Mouse (Mus musculus): Measurements from ENCODE around the gene Ttk. TPM values are rescaled to one million over a fixed set of nuclear protein-coding genes. Genes with fewer than 3 reads are reported as not detected.

Gene Ttk
- total and polyA plus RNA-seq, 2 experiments from 2014 or later, result 1.5 to 2.1 TPM

GRCm38 (mm10) chr9:83905820-83906219, 71.3 kb downstream of the Ttk start:
- ATAC-seq (ENCODE audit: low FRiP score) (no peak), DNase-seq (ENCODE audit: low spot score) (no peak)
- Histone ChIP-seq H3K27ac (ENCODE audit: low read depth, low read length) (no peak overlapping the region), H3K9ac (replicated peaks; ENCODE audit: low read length, poor library complexity, severe bottlenecking) (no peak overlapping the region), H3K4me1 (ENCODE audit: insufficient read depth, low read length) (no peaks in the 10 kb centered on the region), H3K4me2 (ENCODE audit: low read depth, low read length, poor library complexity, severe bottlenecking) (no peak overlapping the region), H3K4me3 (ENCODE audit: low read depth, low read length) (no peak overlapping the region), H3K36me3 (ENCODE audit: insufficient read depth, low read length) (no peaks in the 10 kb centered on the region), H3K27me3 (ENCODE audit: insufficient read depth, low read length) (no peaks in the 10 kb centered on the region), H3K9me3 (ENCODE audit: low read length) (no peaks in the 10 kb centered on the region)
- WGBS, result 76% methylated on average over 4 of the region's 4 CpGs
- TF ChIP-seq CTCF (IDR thresholded peaks at IDR 0.05), result peak; percentile 47

GRCm38 (mm10) chr9:83907017-83907416, 72.5 kb downstream of the Ttk start:
- Histone ChIP-seq H3K27me3 (ENCODE audit: insufficient read depth, low read length) (no peaks in the 10 kb centered on the region), H3K4me2 (ENCODE audit: low read depth, low read length, poor library complexity, severe bottlenecking) (no peak overlapping the region), H3K36me3 (ENCODE audit: insufficient read depth, low read length) (no peaks in the 10 kb centered on the region), H3K4me1 (ENCODE audit: insufficient read depth, low read length) (no peaks in the 10 kb centered on the region), H3K4me3 (ENCODE audit: low read depth, low read length) (no peak overlapping the region), H3K27ac (ENCODE audit: low read depth, low read length) (no peak overlapping the region), H3K9me3 (ENCODE audit: low read length) (no peaks in the 10 kb centered on the region), H3K9ac (replicated peaks; ENCODE audit: low read length, poor library complexity, severe bottlenecking) (no peak overlapping the region)
- no peak for TF ChIP-seq CTCF (IDR thresholded peaks at IDR 0.05)
- ATAC-seq (ENCODE audit: low FRiP score) (no peak), DNase-seq (ENCODE audit: low spot score) (no peak)
- 76% methylated on average over 3 of the region's 3 CpGs for WGBS

GRCm38 (mm10) chr9:83909836-83910235, 75.3 kb downstream of the Ttk start:
- no peak overlapping the region for H3K4me3 ChIP-seq (ENCODE audit: low read depth, low read length)
- DNase-seq (ENCODE audit: low spot score) (no peak), ATAC-seq (ENCODE audit: low FRiP score) (no peak)
- no peaks in the 10 kb centered on the region for H3K4me1 ChIP-seq (ENCODE audit: insufficient read depth, low read length)
- no peak for TF ChIP-seq CTCF (IDR thresholded peaks at IDR 0.05)
- H3K9me3 ChIP-seq (ENCODE audit: low read length), result no peaks in the 10 kb centered on the region
- no peaks in the 10 kb centered on the region for H3K36me3 ChIP-seq (ENCODE audit: insufficient read depth, low read length)
- H3K27me3 ChIP-seq (ENCODE audit: insufficient read depth, low read length), result no peaks in the 10 kb centered on the region
- 95% methylated on average over 2 of the region's 2 CpGs for WGBS
- H3K9ac ChIP-seq (replicated peaks; ENCODE audit: low read length, poor library complexity, severe bottlenecking), result no peak overlapping the region
- H3K27ac ChIP-seq (ENCODE audit: low read depth, low read length), result no peak overlapping the region
- no peak overlapping the region for H3K4me2 ChIP-seq (ENCODE audit: low read depth, low read length, poor library complexity, severe bottlenecking)

- Histone ChIP-seq H3K27me3 (ENCODE audit: insufficient read depth, low read length) (no peaks in the 10 kb centered on the region), H3K9me3 (ENCODE audit: low read length) (no peaks in the 10 kb centered on the region), H3K27ac (ENCODE audit: low read depth, low read length) (no peak overlapping the region), H3K4me2 (ENCODE audit: low read depth, low read length, poor library complexity, severe bottlenecking) (no peak overlapping the region), H3K4me1 (ENCODE audit: insufficient read depth, low read length) (no peaks in the 10 kb centered on the region), H3K36me3 (ENCODE audit: insufficient read depth, low read length) (no peaks in the 10 kb centered on the region), H3K4me3 (ENCODE audit: low read depth, low read length) (no peak overlapping the region), H3K9ac (replicated peaks; ENCODE audit: low read length, poor library complexity, severe bottlenecking) (no peak overlapping the region)
- TF ChIP-seq CTCF (IDR thresholded peaks at IDR 0.05), result no peak
- no peak for ATAC-seq (ENCODE audit: low FRiP score)
- 68% methylated on average over 2 of the region's 2 CpGs for WGBS
- no peak for DNase-seq (ENCODE audit: low spot score)
Observed at GRCm38 (mm10) chr9:83910926-83911325, 76.4 kb downstream of the Ttk start.

Other genes with a start within 250 kb of the Ttk start
- 86.0 and 104 TPM in 2 replicates for gene Elovl4, start 28.4 kb upstream of the Ttk start, total RNA-seq (2014; rRNA removed)
- gene Elovl4, start 28.4 kb upstream of the Ttk start, polyA plus RNA-seq (2015; fragmentation: Nextera tagmentation; extraction: Ambion mirVana), result 155 and 159 TPM in 2 replicates
- gene Bckdhb, start 90.5 kb downstream of the Ttk start, total RNA-seq (2014; rRNA removed), result 17.4 and 23.5 TPM in 2 replicates
- 29.9 and 31.8 TPM in 2 replicates for gene Bckdhb, start 90.5 kb downstream of the Ttk start, polyA plus RNA-seq (2015; fragmentation: Nextera tagmentation; extraction: Ambion mirVana)